Mouse (Mus musculus): ENCODE measurements around the gene Bdh2. TPM values are rescaled to one million over a fixed set of nuclear protein-coding genes. Genes with fewer than 3 reads are reported as not detected.

The Bdh2 gene
- total RNA-seq, 2 experiments from 2014 or later, result 4.3 to 4.8 TPM

- peak in 1 of 2 experiments; percentile 17 for DNase-seq (ENCODE audit: extremely low spot score in 1 of 2, low spot score in 1 of 2)
Measured at GRCm38 (mm10) chr3:135293703-135294102, 12.7 kb downstream of the Bdh2 start.

- DNase-seq (ENCODE audit: extremely low spot score in 1 of 2, low spot score in 1 of 2), result no peak
Measured at GRCm38 (mm10) chr3:135295559-135295958, 14.5 kb downstream of the Bdh2 start.

GRCm38 (mm10) chr3:135298560-135298959 is 17.5 kb downstream of the Bdh2 start:
- no peak for DNase-seq (ENCODE audit: extremely low spot score in 1 of 2, low spot score in 1 of 2)

- DNase-seq (ENCODE audit: extremely low spot score in 1 of 2, low spot score in 1 of 2), result no peak
Measured at GRCm38 (mm10) chr3:135300081-135300480, 19.1 kb downstream of the Bdh2 start.

GRCm38 (mm10) chr3:135304060-135304459 is 23.0 kb downstream of the Bdh2 start:
- DNase-seq (ENCODE audit: extremely low spot score in 1 of 2, low spot score in 1 of 2), result no peak

- no peak for DNase-seq (ENCODE audit: extremely low spot score in 1 of 2, low spot score in 1 of 2)
Measured at GRCm38 (mm10) chr3:135304566-135304965, 23.5 kb downstream of the Bdh2 start.

GRCm38 (mm10) chr3:135307411-135308259 is 26.6 kb downstream of the Bdh2 start, which contains the start of gene Slc9b2:
Slc9b2 (plus strand) TSS chr3:135307700.
- peak in 1 of 2 experiments; percentile 17 for DNase-seq (ENCODE audit: extremely low spot score in 1 of 2, low spot score in 1 of 2)

GRCm38 (mm10) chr3:135312916-135313491 is 32.0 kb downstream of the Bdh2 start:
- no peak for DNase-seq (ENCODE audit: extremely low spot score in 1 of 2, low spot score in 1 of 2)

GRCm38 (mm10) chr3:135313727-135314126 is 32.7 kb downstream of the Bdh2 start:
- DNase-seq (ENCODE audit: extremely low spot score in 1 of 2, low spot score in 1 of 2), result no peak

- DNase-seq (ENCODE audit: extremely low spot score in 1 of 2, low spot score in 1 of 2), result no peak
Measured at GRCm38 (mm10) chr3:135314811-135315210, 33.8 kb downstream of the Bdh2 start.

- no peak for DNase-seq (ENCODE audit: extremely low spot score in 1 of 2, low spot score in 1 of 2)
Measured at GRCm38 (mm10) chr3:135315720-135316425, 34.9 kb downstream of the Bdh2 start.

GRCm38 (mm10) chr3:135318331-135318730 is 37.3 kb downstream of the Bdh2 start:
- no peak for DNase-seq (ENCODE audit: extremely low spot score in 1 of 2, low spot score in 1 of 2)

GRCm38 (mm10) chr3:135324354-135324753 is 43.3 kb downstream of the Bdh2 start:
- no peak for DNase-seq (ENCODE audit: extremely low spot score in 1 of 2, low spot score in 1 of 2)

- DNase-seq (ENCODE audit: extremely low spot score in 1 of 2, low spot score in 1 of 2), result no peak
Measured at GRCm38 (mm10) chr3:135327176-135327575, 46.2 kb downstream of the Bdh2 start.

GRCm38 (mm10) chr3:135327601-135328000 is 46.6 kb downstream of the Bdh2 start:
- DNase-seq (ENCODE audit: extremely low spot score in 1 of 2, low spot score in 1 of 2), result no peak

GRCm38 (mm10) chr3:135328560-135328959 is 47.5 kb downstream of the Bdh2 start:
- DNase-seq (ENCODE audit: extremely low spot score in 1 of 2, low spot score in 1 of 2), result peak in 1 of 2 experiments; percentile 51

- DNase-seq (ENCODE audit: extremely low spot score in 1 of 2, low spot score in 1 of 2), result no peak
Measured at GRCm38 (mm10) chr3:135332691-135333090, 51.7 kb downstream of the Bdh2 start.

GRCm38 (mm10) chr3:135333763-135334162 is 52.7 kb downstream of the Bdh2 start:
- DNase-seq (ENCODE audit: extremely low spot score in 1 of 2, low spot score in 1 of 2), result no peak

GRCm38 (mm10) chr3:135347739-135348264 is 66.8 kb downstream of the Bdh2 start, which contains the start of gene Slc9b1:
Slc9b1 (plus strand) TSS chr3:135348029.
- DNase-seq (ENCODE audit: extremely low spot score in 1 of 2, low spot score in 1 of 2), result no peak

- DNase-seq (ENCODE audit: extremely low spot score in 1 of 2, low spot score in 1 of 2), result no peak
Measured at GRCm38 (mm10) chr3:135349022-135349421, 68.0 kb downstream of the Bdh2 start.

GRCm38 (mm10) chr3:135351857-135352256 is 70.8 kb downstream of the Bdh2 start:
- no peak for DNase-seq (ENCODE audit: extremely low spot score in 1 of 2, low spot score in 1 of 2)
